Mouse (Mus musculus): Measurements from ENCODE around the gene Cabp2. TPM values are rescaled to one million over a fixed set of nuclear protein-coding genes. Genes with fewer than 3 reads are reported as not detected.
A peak's percentile ranks its signal among the peaks of the same experiment; 100 is the strongest.

Gene Cabp2
- polyA plus RNA-seq, 1 experiment from 2014 or later, result not detected

GRCm38 (mm10) chr19:4082219-4082965 lies 1.0 kb downstream of the Cabp2 start:
- in situ Hi-C loops (cut with MboI; ENCODE audit: low pct_unique_long_range_greater_than_20kb), result no loop called here
- peaks cover 22% of the 10 kb centered on the region for H3K27me3 ChIP-seq
- no peak for ATAC-seq
- POLR2A ChIA-PET, result no interaction called here
- no peak for DNase-seq (ENCODE audit: low read depth, low spot score)
- CTCF ChIA-PET, result interaction anchor here (3.7 to 6.1 kb wide), 2 partner anchors 27 to 30 kb away, joined by 12 to 31 read pairs; no protein-coding TSS in a partner anchor
- no peak for TF ChIP-seq CTCF (IDR thresholded peaks at IDR 0.05)

- H3K27me3 ChIP-seq, result peaks cover 22% of the 10 kb centered on the region
- POLR2A ChIA-PET, result no interaction called here
- ATAC-seq, result no peak
- in situ Hi-C loops (cut with MboI; ENCODE audit: low pct_unique_long_range_greater_than_20kb), result no loop called here
- no peak for DNase-seq (ENCODE audit: low read depth, low spot score)
- CTCF ChIA-PET, result interaction anchor here (1.1 to 6.1 kb wide), 3 partner anchors 13 to 31 kb away, joined by 3 to 31 read pairs (median 12); partner anchors contain the start of gene Cdk2ap2
- TF ChIP-seq CTCF (IDR thresholded peaks at IDR 0.05), result no peak
These were observed 1.9 kb downstream of the Cabp2 start for GRCm38 (mm10) chr19:4083316-4083715.

GRCm38 (mm10) chr19:4083826-4084225 lies 2.4 kb downstream of the Cabp2 start:
- TF ChIP-seq CTCF (IDR thresholded peaks at IDR 0.05), result no peak
- H3K27me3 ChIP-seq, result peaks cover 22% of the 10 kb centered on the region
- ATAC-seq, result no peak
- in situ Hi-C loops (cut with MboI; ENCODE audit: low pct_unique_long_range_greater_than_20kb), result no loop called here
- DNase-seq (ENCODE audit: low read depth, low spot score), result no peak
- ChIA-PET POLR2A (no interaction called here), CTCF (interaction anchor here (1.1 to 6.1 kb wide), 5 partner anchors 11 to 36 kb away, joined by 3 to 31 read pairs (median 12); partner anchors contain the start of gene Cdk2ap2)

GRCm38 (mm10) chr19:4084984-4085383 lies 3.6 kb downstream of the Cabp2 start:
- TF ChIP-seq CTCF (IDR thresholded peaks at IDR 0.05), result no peak
- ATAC-seq (no peak), DNase-seq (ENCODE audit: low read depth, low spot score) (no peak)
- in situ Hi-C loops (cut with MboI; ENCODE audit: low pct_unique_long_range_greater_than_20kb), result loop anchor here (5.0 kb wide), 2 partner anchors 33 to 68 kb away; no protein-coding TSS in a partner anchor
- ChIA-PET CTCF (interaction anchor here (0.6 to 6.1 kb wide), 6 partner anchors 9 to 122 kb away, joined by 3 to 31 read pairs (median 8); no protein-coding TSS in a partner anchor), POLR2A (interaction anchor here (0.5 kb wide), 1 partner anchor 28 kb away, joined by 4 read pairs; no protein-coding TSS in a partner anchor)
- peaks cover 21% of the 10 kb centered on the region for H3K27me3 ChIP-seq

- ATAC-seq (no peak), DNase-seq (ENCODE audit: low read depth, low spot score) (no peak)
- in situ Hi-C loops (cut with MboI; ENCODE audit: low pct_unique_long_range_greater_than_20kb), result loop anchor here (5.0 kb wide), 2 partner anchors 34 to 69 kb away; no protein-coding TSS in a partner anchor
- peaks cover 21% of the 10 kb centered on the region for H3K27me3 ChIP-seq
- ChIA-PET CTCF (interaction anchor here (1.0 to 6.1 kb wide), 5 partner anchors 18 to 73 kb away, joined by 3 to 31 read pairs (median 12); partner anchors contain the start of gene Ndufv1), POLR2A (no interaction called here)
- no peak for TF ChIP-seq CTCF (IDR thresholded peaks at IDR 0.05)
These were observed 4.8 kb downstream of the Cabp2 start for GRCm38 (mm10) chr19:4086156-4086555.

GRCm38 (mm10) chr19:4087090-4087489 lies 5.7 kb downstream of the Cabp2 start:
- no peak for TF ChIP-seq CTCF (IDR thresholded peaks at IDR 0.05)
- DNase-seq (ENCODE audit: low read depth, low spot score) (no peak), ATAC-seq (peak; percentile 14)
- in situ Hi-C loops (cut with MboI; ENCODE audit: low pct_unique_long_range_greater_than_20kb), result loop anchor here (5.0 kb wide), 2 partner anchors 35 to 70 kb away; no protein-coding TSS in a partner anchor
- peaks cover 16% of the 10 kb centered on the region for H3K27me3 ChIP-seq
- ChIA-PET POLR2A (no interaction called here), CTCF (interaction anchor here (1.0 kb wide), 1 partner anchor 74 kb away, joined by 3 read pairs; the partner anchor contains the start of gene Ndufv1)

- ChIA-PET CTCF (interaction anchor here (1.4 kb wide), 1 partner anchor 13 kb away, joined by 4 read pairs; no protein-coding TSS in a partner anchor), POLR2A (no interaction called here)
- no peak for DNase-seq (ENCODE audit: low read depth, low spot score)
- ATAC-seq, result no peak
- in situ Hi-C loops (cut with MboI; ENCODE audit: low pct_unique_long_range_greater_than_20kb), result loop anchor here (5.0 kb wide), 2 partner anchors 36 to 71 kb away; no protein-coding TSS in a partner anchor
- TF ChIP-seq CTCF (IDR thresholded peaks at IDR 0.05), result no peak
- peaks cover 9% of the 10 kb centered on the region for H3K27me3 ChIP-seq
These were observed 6.8 kb downstream of the Cabp2 start for GRCm38 (mm10) chr19:4088146-4088545.

- in situ Hi-C loops (cut with MboI; ENCODE audit: low pct_unique_long_range_greater_than_20kb), result loop anchor here (5.0 kb wide), 2 partner anchors 37 to 72 kb away; no protein-coding TSS in a partner anchor
- H3K27me3 ChIP-seq, result peaks cover 3% of the 10 kb centered on the region
- no peak for DNase-seq (ENCODE audit: low read depth, low spot score)
- ChIA-PET CTCF (interaction anchor here (0.9 to 1.4 kb wide), 2 partner anchors 14 to 37 kb away, joined by 3 to 4 read pairs; no protein-coding TSS in a partner anchor), POLR2A (no interaction called here)
- TF ChIP-seq CTCF (IDR thresholded peaks at IDR 0.05), result no peak
- no peak for ATAC-seq
These were observed 7.8 kb downstream of the Cabp2 start for GRCm38 (mm10) chr19:4089128-4089527.

GRCm38 (mm10) chr19:4090446-4090845 lies 9.1 kb downstream of the Cabp2 start:
- peaks cover 2% of the 10 kb centered on the region for H3K27me3 ChIP-seq
- in situ Hi-C loops (cut with MboI; ENCODE audit: low pct_unique_long_range_greater_than_20kb), result no loop called here
- no peak for DNase-seq (ENCODE audit: low read depth, low spot score)
- CTCF ChIA-PET, result interaction anchor here (1.0 kb wide), 1 partner anchor 44 kb away, joined by 3 read pairs; no protein-coding TSS in a partner anchor
- POLR2A ChIA-PET, result interaction anchor here (0.5 kb wide), 1 partner anchor 121 kb away, joined by 3 read pairs; no protein-coding TSS in a partner anchor
- no peak for TF ChIP-seq CTCF (IDR thresholded peaks at IDR 0.05)
- ATAC-seq, result no peak

GRCm38 (mm10) chr19:4091383-4091782 lies 10.0 kb downstream of the Cabp2 start:
- DNase-seq (ENCODE audit: low read depth, low spot score) (no peak), ATAC-seq (no peak)
- ChIA-PET POLR2A (no interaction called here), CTCF (interaction anchor here (1.0 kb wide), 1 partner anchor 45 kb away, joined by 3 read pairs; no protein-coding TSS in a partner anchor)
- no peak for TF ChIP-seq CTCF (IDR thresholded peaks at IDR 0.05)
- in situ Hi-C loops (cut with MboI; ENCODE audit: low pct_unique_long_range_greater_than_20kb), result no loop called here
- H3K27me3 ChIP-seq, result peaks cover 2% of the 10 kb centered on the region
